16 mouse cellular contexts compared by ENCODE assay signal in genomic region chr5:139723113-139723512, GRCm38 (mm10). TPM values are rescaled to one million over a fixed set of nuclear protein-coding genes. Genes with fewer than 3 reads are reported as not detected.
DNase-seq lines count a peak whose midpoint lies in the region; ATAC-seq lines count a peak whose summit lies in the region.
"Had no signal": no experiment of that assay in that cellular context is flagged by ENCODE, and none has a peak within 500 bp of the region (broad histone marks: within the 10 kb centered on the region; RNA-seq: fewer than 3 reads in every experiment).

No protein-coding gene starts in this region.

- H3K9ac ChIP-seq in kidney, embryonic 16.5 days (replicated peaks; ENCODE audit: low read length), result no peak overlapping the region
- H3K9ac ChIP-seq: embryonic facial prominence, embryonic 13.5 days; forebrain, embryonic 13.5 days; liver, embryonic 14.5 days; neural tube, embryonic 15.5 days had no signal

- no peak overlapping the region for H3K4me3 ChIP-seq in kidney, embryonic 16.5 days (ENCODE audit: low read length)
- H3K4me3 ChIP-seq: embryonic facial prominence, embryonic 13.5 days; forebrain, embryonic 13.5 days; neural tube, embryonic 15.5 days had no signal

- peaks cover 15% of the 10 kb centered on the region for H3K4me1 ChIP-seq in kidney, embryonic 16.5 days (ENCODE audit: insufficient read depth, low read length)

- DNase-seq in kidney, postnatal 10 days, result peak; percentile 63
- DNase-seq in testis, postnatal 10 days (ENCODE audit: low spot score), result peak; percentile 42
- no peak for DNase-seq in testis, postnatal 14 days (ENCODE audit: low spot score)
- no peak for DNase-seq in neural tube, embryonic 10.5 days (ENCODE audit: extremely low spot score, low spot score)
- no peak for DNase-seq in layer of hippocampus, adult 9-11 months
- DNase-seq: adrenal gland, postnatal 10 days; cerebellum, adult 9-10 months; heart, postnatal 36 days; right cerebral cortex, adult 18-20 months; thymus, adult 2 months had no signal

- no peaks in the 10 kb centered on the region for H3K9me3 ChIP-seq in kidney, embryonic 16.5 days (ENCODE audit: low read length)
- H3K9me3 ChIP-seq: embryonic facial prominence, embryonic 13.5 days; forebrain, embryonic 13.5 days; neural tube, embryonic 15.5 days had no signal

- H3K4me2 ChIP-seq in kidney, embryonic 16.5 days (replicated peaks; ENCODE audit: low read depth, low read length), result no peak overlapping the region
- H3K4me2 ChIP-seq: embryonic facial prominence, embryonic 13.5 days; forebrain, embryonic 13.5 days; neural tube, embryonic 15.5 days had no signal

- H3K27ac ChIP-seq in kidney, embryonic 16.5 days (ENCODE audit: low read length), result no peak overlapping the region
- H3K27ac ChIP-seq: embryonic facial prominence, embryonic 13.5 days; forebrain, embryonic 13.5 days; liver, embryonic 14.5 days; neural tube, embryonic 15.5 days had no signal

- H3K36me3 ChIP-seq in kidney, embryonic 16.5 days (ENCODE audit: insufficient read depth, low read length), result no peaks in the 10 kb centered on the region
- H3K36me3 ChIP-seq: embryonic facial prominence, embryonic 13.5 days; neural tube, embryonic 15.5 days had no signal

- 65% methylated on average over 9 of the region's 9 CpGs for WGBS in kidney, embryonic 16.5 days

- ATAC-seq in kidney, embryonic 16.5 days (ENCODE audit: low FRiP score, low TSS enrichment), result no peak
- ATAC-seq in erythroblast, adult 5-6 weeks (replicated peaks; ENCODE audit: low FRiP score, poor library complexity, severe bottlenecking), result 0 out of 2 replicates have a peak, but pooled peaks have one; percentile 16
- ATAC-seq: forebrain, embryonic 13.5 days had no signal

- H3K27me3 ChIP-seq in kidney, embryonic 16.5 days (ENCODE audit: insufficient read depth, low read length), result no peaks in the 10 kb centered on the region
- H3K27me3 ChIP-seq: embryonic facial prominence, embryonic 13.5 days; forebrain, embryonic 13.5 days; neural tube, embryonic 15.5 days had no signal

RNA-seq across cellular contexts. Expression of gene Micall2, which starts 13.0 kb away (rescaled TPM):
- 5.4 TPM in 2 replicates for polyA plus RNA-seq in kidney, embryonic 16.5 days (2015; fragmentation: Nextera tagmentation; extraction: Ambion mirVana)
- 9.0 and 11.1 TPM in 2 replicates for total RNA-seq in erythroblast, adult 5-6 weeks (2015; ENCODE audit: low replicate concordance)
- total RNA-seq in erythroblast, adult 5-6 weeks (2017; ENCODE audit: low replicate concordance), result 12.2 and 21.9 TPM in 2 replicates

RNA-seq across cellular contexts. Expression of gene Ints1, which starts 52.4 kb away (rescaled TPM):
- 28.3 and 30.4 TPM in 2 replicates for polyA plus RNA-seq in kidney, embryonic 16.5 days (2015; fragmentation: Nextera tagmentation; extraction: Ambion mirVana)
- 21.3 and 30.7 TPM in 2 replicates for total RNA-seq in erythroblast, adult 5-6 weeks (2015; ENCODE audit: low replicate concordance)
- total RNA-seq in erythroblast, adult 5-6 weeks (2017; ENCODE audit: low replicate concordance), result 10.9 and 28.0 TPM in 2 replicates

Comparison
In these comparisons a context has a peak if more than half of its experiments do, and no peak if none do; other contexts are left out.
1. DNase-seq: peak in kidney, postnatal 10 days (single experiment) and testis, postnatal 10 days (single experiment); none in testis, postnatal 14 days (single experiment), neural tube, embryonic 10.5 days (single experiment) and layer of hippocampus, adult 9-11 months (single experiment).